Mouse (Mus musculus) embryo, embryonic 11.5 days (tissue): ENCODE data around the gene Aldh1a2.

Experiments
- DNase-seq: peaks from one replicate; pipeline ENCODE4 v3.0.0-alpha.2; 2012; ENCODE audit warnings: low read depth, low spot score

Aldh1a2 gene

DNA sequence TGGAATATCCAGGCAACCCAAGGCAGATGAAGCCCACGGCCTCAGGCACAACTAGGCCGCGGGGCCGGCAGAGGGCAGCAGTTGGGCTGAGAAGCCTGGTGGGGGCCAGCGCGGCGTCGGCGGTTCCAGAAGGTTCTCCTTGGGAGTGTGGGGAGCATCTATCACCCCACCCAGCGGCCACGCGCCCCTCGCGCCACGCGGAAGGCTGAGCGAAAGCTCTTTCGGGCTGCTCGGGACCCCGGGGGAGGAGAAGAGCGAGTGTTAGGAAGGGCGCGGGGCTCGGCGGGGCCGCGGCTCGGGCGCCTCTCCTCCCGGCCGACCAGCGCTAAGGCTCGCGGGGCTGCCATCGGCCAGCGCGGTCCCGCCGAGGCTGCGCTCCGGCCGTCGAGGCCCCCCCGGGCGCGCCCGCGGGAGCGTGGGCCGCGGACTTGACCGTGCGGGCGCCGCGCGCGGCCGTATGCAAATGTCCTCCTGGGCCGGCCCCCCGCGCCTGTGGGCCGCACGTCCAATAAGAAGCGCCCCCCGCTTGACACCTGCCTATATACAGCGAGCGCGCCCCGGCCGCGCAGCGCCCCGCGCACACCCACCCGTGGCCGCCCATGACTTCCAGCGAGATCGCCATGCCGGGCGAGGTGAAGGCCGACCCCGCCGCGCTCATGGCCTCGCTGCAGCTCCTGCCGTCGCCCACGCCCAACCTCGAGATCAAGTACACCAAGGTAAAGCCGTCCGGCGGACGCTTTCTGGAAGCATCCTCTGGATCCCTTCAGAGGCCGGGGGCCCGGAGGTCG lies at the start of gene Aldh1a2:
Gene Aldh1a2, plus strand, starts transcription at position 542 of the 788 bp plus-strand sequence.
- peak; percentile 47 for DNase-seq

DNA sequence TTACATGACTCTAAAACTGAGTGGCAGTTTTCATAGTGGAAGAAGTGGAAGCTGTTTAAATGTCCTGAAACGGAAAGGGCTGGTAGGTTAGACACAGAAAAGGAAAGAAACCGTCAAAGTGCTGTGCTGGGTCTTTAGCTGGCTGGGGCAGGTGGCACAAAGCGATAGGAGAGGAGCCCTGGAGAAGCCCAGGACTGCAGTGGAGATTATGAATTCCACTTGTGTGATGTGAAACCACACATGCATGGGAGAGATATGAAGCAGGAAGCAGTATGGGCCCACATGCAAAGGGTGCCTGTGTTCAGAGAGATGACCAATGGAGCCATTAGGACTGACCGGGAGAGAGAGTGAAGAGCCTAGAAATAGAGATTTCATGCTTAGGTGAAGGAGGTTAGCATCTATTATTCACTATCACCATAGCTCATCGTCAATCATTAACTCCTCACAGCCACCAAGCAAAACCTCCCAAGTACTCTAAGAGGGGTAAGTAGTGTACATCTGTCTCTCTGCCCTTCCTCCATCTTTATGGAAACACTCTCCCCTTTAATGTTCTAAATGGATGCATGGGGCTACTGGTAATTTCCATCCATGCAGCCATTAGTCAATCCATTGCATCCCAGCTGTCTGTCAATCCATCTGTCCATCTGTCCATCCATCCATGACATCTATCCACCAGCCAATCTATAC lies 49.4 kb upstream of the Aldh1a2 start:
- no peak for DNase-seq

DNA sequence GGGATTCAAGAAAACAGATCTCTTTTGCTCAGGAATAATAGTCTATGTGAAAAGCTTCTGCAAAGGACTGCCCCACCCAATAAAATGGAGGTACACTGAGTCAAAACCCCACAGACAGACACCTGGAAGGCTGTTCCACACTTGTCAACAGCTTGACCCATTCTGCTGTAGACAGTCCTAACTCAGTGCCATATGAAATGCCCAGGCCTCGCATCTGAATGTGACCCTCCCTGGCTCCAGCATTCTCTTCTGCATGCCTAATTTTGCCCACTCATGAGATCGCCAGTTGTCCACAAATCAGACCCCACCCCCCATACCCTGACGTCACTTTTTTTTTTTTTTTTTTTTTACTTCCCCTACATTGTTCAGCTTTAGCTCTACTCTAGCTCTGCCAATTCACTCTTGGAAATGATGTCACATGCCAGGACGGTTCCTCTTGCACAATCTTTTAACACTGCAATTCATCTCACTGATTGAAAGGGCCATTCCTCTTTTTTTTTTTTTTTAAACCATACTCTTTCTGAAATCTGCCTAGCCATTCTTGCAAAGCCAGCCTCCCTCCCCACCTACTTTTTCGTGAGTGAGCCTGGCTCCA lies 48.6 kb upstream of the Aldh1a2 start:
- no peak for DNase-seq

DNA sequence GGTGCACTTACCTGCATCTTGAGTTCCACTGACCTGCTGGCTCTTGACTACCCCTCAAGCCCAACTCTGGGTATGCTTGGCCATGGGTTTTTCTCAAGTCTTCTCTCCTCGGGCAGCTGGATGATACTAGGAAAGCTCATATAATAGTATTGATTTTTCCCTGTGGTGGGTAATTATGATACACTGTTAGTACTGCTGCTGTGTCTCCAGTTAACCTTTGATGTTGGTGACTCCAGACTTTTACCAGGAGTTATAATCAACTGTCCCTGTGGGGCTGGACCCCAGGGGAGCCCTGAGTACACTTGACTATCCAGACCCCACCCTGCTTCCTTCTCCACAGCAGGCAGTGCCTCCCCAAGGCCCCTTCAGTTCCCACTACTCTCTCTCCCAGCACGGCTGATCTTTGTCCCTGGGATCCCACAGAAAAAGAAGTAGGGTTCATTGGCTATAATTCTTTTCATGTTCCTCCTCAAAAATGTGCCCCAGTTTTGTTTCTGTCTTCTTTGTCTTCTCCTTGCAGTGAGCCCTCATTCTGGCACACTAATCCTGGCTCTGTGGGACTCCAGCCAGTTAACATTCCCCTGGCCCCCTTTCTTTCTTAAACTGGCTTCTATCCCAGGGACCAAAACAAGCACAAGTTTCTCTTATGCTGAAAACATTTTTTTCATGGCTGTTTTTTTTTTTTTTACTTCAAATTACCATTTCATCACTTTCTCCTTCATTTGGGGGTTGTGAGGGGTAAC lies 47.9 kb upstream of the Aldh1a2 start:
- no peak for DNase-seq

DNA sequence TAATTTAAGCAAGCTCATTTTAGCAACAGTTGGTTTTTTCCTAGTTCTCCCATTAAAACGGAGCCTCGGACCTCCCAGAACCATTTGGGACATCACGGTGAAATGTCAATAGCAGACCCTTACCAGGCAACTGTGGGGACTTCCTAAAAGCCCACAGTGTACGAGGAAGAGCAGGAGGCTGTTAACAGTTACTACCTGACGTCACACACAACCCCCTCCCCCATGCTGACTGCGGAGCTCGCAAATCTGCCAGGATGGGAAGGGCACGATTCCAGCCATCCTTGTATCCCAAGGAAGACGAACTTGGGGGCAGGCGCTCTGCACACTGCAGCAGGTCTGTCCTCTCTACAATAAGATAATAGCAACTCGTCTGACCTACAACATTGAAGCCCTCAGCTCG lies 47.1 kb upstream of the Aldh1a2 start, which contains the start of gene Aqp9:
Gene Aqp9, minus strand, starts transcription at position 172 of the 400 bp plus-strand sequence.
- DNase-seq = peak; percentile 9

DNA sequence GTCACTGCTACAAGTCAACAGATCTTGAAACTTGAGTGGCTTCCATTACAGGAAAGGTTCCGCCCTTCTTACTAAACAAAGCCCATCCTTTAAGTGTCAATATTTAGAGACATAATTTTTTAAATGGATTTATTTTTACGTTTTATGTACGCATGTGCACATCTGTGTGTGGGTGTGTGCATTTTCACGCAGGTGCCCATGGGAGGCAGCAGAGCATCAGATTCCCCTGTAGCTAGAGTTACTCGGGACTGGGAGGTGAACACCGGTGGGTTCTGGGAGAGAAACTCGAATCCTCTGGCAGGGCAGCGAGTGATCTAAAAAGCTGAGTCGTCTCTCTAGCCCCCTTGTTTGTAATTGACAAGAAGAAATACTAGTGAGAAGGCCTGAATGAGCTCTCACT lies 42.1 kb upstream of the Aldh1a2 start:
- DNase-seq = no peak

DNA sequence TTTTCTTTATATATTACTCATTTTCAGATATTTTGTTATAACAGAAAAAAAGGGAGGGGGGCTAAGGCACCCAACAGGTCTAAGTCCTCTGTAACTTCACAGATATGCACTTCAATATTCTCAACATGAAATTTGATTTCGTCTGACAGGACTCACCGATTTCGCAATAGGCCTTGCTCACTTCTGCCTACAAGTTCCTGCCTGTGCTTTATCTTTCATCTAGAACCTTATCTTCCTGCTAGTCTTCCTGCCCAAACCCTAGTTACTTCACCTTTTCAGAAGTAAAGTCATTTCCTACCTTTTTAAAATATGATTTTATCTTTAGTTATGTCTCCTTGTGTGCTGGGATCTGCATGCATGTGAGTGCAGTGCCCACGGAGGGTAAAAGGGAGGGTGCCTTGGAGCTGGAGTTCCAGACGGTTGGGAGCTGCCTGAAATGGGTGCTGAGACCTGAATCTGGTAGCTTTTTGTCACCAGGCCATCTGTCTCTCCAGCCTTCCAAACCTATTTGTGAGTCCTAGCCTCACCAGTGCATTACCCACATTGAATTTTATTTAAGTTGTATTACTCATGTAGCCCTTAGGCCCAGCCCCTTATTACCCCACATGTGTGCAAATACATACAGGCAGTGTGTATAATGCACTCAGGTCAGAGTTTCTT lies 41.1 kb upstream of the Aldh1a2 start:
- no peak for DNase-seq

DNA sequence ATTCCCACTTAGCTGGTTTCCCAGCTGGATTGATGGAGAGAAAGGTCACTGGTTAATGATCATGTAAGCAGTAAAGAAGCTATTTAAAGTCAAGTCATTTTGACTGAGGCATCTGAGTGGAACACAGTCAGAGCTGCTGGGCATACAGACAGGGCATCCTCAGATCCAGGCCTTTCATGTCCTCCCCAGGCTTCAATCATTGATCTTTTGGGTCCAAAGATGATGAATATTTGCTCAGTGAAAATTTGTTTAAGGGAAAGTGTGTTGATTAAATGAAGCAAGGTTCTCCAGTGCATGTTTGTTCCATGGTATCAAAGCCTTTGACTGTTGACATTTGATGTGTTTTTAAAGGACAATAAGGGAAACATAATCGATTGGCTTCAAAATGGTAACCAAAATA lies 39.9 kb upstream of the Aldh1a2 start:
- no peak for DNase-seq

DNA sequence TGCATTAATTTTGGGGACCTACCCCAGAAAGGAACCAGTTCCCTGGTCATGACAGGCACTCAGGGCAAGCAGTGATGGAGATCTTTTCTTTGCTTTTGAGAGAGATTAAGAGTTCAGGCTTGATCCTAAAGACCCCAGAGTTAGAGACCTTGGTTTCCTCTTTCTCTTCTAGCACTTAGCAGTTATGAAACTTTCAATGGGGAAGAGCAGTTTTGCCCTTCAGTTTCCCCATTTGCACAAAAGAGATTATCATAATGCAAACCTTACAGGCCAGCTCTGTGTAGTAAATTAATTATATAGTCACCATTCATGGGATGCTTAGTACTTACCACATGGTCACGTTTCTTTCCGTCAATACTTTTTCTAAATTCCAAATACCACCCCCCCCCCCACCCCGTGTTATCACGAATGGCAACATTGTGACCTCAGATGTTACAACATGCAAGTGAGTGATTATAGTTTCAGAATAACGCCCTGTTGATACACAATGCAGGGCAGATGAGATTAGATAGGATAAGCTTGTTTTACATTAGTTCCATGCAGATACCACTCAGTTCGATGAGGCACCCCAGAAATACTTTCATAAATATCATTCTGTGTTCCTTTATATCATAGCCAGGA lies 36.2 kb upstream of the Aldh1a2 start:
- DNase-seq = no peak

DNA sequence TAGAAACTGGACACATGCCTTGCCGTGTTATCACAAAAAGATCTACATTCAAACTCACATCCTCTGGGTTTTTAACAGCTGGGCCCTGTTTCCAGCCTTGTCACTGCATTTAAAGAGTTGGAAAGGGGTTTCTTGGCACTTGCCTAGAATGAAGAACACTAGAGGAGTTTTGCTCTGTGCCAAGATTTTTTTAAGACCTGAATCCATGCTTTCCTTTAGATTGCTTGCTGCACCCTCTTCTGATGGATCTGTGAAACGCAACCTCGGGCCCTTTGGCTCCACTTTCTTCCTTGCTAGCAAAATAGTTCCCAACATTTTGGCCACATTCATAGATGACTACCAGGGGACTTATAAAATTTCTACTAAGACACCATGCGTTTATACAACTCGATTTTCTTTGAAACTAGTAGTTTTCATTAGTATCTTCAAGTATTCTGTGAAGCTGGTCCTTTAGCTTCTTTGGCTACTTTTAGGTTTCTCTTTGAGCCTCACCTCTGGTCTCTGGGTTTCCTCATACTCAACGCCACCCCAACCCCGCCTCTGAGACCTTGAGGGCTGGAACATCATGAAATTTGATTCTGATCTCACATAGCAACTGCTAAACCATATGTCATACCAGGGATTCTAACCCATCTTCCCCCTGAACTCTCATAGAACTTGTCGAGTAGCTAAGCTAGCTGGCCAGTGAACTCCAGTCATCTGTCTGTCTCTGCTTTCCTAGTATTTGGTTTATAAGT lies 35.5 kb upstream of the Aldh1a2 start:
- no peak for DNase-seq

DNA sequence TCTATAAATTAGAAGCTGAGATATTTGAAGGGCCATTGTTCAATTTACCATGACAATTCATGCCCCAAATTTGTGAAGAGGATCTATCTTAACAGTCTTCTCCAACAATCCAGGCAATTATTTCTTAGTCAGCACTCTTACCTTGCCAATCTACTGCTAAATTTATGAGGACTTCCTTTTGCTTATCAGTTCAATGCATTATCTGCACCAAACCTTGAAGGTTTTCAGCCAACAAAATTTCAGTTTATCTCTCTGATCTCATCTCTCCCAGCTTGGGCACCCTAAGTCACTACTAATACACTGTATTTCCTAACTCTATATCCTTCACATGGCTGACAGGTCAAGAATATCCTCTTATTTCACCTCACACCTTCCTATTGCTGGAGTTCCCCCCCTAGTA lies 30.3 kb upstream of the Aldh1a2 start:
- no peak for DNase-seq

DNA sequence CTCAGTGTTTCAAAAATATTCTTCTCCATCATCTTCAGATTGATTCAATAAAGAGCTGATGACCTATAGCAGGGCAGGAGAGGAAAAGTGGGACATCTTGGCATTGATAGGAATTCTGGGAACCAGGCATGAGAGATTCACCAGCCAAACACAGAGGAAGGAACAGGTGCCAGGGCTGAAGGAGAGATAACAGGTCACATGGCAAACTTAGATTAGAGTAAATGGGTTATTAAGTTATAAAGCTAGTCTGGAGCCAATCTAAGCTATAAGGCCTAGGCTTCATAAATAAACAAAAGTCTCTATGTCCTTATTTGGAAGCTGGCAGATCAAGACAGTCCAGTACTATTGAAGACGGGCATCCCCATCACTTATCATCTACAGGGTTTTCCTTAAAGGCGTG lies 29.8 kb upstream of the Aldh1a2 start:
- no peak for DNase-seq

DNA sequence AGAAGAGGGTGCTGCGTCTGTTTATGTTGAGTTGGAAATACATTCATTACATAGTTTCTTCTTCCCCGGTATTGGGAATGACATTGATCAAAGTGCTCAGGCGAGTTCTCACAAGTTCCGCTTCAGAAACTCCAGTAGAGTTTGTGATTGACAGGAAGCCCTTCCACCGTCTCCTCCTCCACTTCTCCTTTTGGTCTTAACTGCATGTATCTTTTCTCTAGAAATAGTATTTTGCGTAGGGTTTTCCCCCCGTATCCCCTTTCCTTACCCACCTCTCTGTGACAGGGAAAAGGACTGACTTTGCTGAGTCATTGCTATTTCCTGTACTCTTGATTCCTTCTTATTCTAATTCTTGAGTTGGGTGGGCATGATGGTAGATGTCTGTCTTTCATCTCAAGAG lies 28.2 kb upstream of the Aldh1a2 start:
- DNase-seq = no peak

DNA sequence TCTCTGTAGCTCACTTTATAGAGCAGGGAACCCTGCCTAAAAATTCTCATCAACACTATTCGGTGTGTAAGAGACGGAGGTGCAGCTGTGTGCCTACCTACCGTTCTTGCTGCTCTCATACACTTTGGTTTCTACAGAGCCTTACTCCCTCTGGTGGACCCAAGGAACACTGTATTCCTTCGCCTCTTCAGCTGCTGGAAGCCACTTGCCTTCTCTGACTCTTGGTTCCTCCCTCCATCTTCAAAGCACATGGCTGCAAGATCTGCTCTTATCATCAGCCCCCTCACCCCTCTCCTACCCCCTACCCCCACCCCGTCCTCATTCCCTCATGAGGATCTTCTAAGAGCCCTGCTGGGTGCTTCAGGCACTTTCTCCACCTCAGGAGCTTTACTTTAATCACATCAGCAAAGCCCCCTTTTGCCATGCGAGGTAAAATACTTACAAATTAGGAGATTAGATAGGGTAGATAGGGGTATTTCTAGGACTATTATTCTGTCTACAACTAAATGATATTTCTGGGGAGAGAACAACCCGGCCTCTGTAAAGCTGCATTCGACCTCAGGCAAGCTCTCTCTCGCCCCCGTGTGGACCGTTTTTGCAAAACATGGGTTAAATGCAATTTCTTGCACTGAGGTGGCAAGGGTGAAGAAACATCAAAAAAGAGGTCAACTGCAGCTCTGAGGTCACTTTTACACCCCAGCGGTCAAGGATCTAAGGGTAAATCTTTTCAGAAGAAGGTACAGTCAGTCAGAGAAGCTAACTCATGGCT lies 26.8 kb upstream of the Aldh1a2 start:
- DNase-seq = peak; percentile 50

DNA sequence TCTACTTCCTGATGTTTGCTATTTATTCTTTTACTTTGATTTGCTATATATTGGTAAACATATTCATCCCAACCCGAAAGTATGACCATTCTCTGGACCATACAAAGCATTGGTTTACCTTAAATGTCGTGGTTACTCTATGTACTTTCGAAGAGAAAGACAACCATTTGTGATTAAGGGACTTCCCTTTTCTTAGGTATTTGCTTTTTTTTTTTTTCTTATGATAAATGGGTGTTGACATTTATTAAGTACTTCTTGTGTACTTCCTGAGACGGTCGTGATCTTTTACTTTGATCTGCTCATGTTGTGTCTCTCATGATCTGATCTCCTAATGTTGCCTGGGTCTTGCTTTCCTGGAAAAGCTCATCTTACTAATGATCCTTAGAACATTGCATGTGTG lies 16.8 kb upstream of the Aldh1a2 start:
- DNase-seq = no peak

DNA sequence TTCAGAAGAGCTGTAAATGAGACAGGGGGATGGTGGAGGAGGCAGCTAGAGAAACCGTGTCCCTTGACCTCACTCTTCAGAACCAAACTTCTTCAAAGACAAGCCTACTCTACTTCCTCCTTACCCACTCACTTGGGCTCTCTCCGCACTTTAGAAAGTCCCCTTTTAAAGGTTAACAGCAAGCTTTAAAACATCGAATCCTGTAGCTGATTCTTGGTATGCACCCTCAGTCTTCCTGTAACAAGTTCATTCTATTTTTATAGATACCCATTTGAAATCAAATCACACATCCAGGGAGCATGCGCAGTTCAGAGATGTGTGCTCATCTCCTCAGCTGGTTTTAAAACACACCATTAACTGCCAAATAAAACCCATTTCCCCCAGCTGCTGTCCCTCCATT lies 13.3 kb upstream of the Aldh1a2 start:
- DNase-seq = no peak

DNA sequence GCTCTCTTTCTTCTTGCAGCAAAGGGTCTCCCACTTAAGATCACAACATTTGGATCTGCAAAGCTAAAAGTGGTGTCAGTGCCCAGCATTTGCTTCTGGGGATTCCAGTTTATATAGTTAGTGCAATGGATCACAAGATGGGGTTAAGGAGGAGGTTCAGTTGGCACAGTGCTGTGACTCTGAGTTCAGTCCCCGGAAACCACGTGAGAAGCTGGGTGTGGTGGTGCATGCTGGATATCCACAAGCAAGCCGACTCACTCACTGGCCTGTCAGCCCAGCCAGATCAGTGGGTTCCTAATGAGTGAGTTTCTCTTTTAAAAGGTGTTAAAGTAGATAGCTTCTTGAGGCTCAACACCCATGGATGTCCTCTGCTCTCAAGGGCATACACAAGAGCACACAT lies 6.3 kb upstream of the Aldh1a2 start:
- no peak for DNase-seq

DNA sequence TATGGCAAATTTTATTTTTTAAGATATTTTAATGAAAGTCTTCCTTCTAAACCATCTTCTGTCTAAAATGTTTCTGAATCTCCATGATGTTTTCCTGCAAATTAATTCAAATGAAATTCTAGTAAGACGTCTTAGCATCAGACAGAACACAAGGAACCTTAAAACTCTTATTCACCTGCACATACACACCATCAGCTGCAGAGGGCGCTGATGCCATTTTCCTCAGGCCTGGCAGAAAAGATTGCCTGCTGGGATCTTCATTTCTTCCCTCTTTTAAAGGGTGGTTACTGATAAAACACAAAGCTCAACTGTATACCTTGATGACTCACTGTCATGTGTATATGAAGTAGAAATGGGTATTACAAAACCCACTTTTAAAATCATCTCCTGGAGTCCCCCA lies 4.7 kb upstream of the Aldh1a2 start:
- DNase-seq = peak; percentile 43

DNA sequence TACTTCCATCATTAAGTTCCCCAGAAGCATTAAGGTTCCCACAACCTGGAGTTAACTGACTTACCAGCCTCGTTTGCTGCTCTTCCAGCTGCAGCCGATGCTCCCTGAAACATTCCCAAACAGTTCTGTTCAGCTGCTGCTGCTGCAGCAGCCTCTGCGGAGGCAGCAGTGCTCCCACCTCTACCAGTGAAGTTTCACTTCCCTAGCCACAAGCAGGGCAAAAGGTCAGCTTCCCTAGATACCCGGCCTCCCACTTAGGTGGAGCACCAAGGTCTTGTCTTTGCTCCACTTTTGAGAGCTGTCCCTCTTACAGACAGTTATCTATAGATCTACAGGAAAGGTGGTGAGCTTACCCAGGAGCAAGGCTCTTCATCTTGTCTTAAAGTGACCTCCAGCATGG lies 2.0 kb upstream of the Aldh1a2 start:
- DNase-seq = no peak
